Mouse (Mus musculus) testis, adult 2 months (tissue): ENCODE data around the gene Fgf16. TPM values are rescaled to one million over a fixed set of nuclear protein-coding genes. Genes with fewer than 3 reads are reported as not detected.

Experiments used
- H3K27ac ChIP-seq: fragments of 200-500 bp; 2 replicates; pipeline ENCODE4 v1.5.1; 2012; ENCODE audit warnings: low read depth, low read length; ENCODE audit not compliant: control insufficient read depth, insufficient read depth
- H3K27me3 ChIP-seq: fragments of 200-500 bp; 2 replicates; pipeline ENCODE4 v1.6.1; 2012; ENCODE audit warnings: mild to moderate bottlenecking, low read length, moderate library complexity; ENCODE audit not compliant: control insufficient read depth, insufficient read depth
- H3K36me3 ChIP-seq: fragments of 200-500 bp; 2 replicates; pipeline ENCODE4 v1.6.1; 2012; ENCODE audit warnings: mild to moderate bottlenecking, low read length; ENCODE audit not compliant: control insufficient read depth, insufficient read depth
- H3K4me1 ChIP-seq: fragments of 200-500 bp; 2 replicates; pipeline ENCODE4 v1.6.1; 2012; ENCODE audit warnings: low read length; ENCODE audit not compliant: control insufficient read depth, insufficient read depth
- H3K4me3 ChIP-seq: fragments of 200-500 bp; 2 replicates; pipeline ENCODE4 v1.5.1; 2012; ENCODE audit warnings: low read depth, mild to moderate bottlenecking, low read length, moderate library complexity, mixed read lengths; ENCODE audit not compliant: control insufficient read depth
- CTCF ChIP-seq: fragments of 200-500 bp; IDR thresholded peaks from 2 replicates; pipeline ENCODE4 v1.5.1; 2012; ENCODE audit warnings: low read depth, mild to moderate bottlenecking, inconsistent platforms, low read length, moderate library complexity; ENCODE audit not compliant: control insufficient read depth, insufficient read depth, insufficient replicate concordance
- POLR2A ChIP-seq: fragments of 200-500 bp; IDR thresholded peaks from 2 replicates; pipeline ENCODE4 v1.6.1; 2012; ENCODE audit warnings: low read depth, mild to moderate bottlenecking, inconsistent platforms, low read length, moderate library complexity; ENCODE audit not compliant: control insufficient read depth
- polyA plus RNA-seq: library from polyadenylated mRNA; depleted of rRNA; stranded (reverse); fragments of >200 nt; gene quantifications from 2 replicates; pipeline ENCODE4 v1.2.3, GENCODE M21; 2012; rRNA removed

The Fgf16 gene
- not detected in 2 replicates for polyA plus RNA-seq

DNA sequence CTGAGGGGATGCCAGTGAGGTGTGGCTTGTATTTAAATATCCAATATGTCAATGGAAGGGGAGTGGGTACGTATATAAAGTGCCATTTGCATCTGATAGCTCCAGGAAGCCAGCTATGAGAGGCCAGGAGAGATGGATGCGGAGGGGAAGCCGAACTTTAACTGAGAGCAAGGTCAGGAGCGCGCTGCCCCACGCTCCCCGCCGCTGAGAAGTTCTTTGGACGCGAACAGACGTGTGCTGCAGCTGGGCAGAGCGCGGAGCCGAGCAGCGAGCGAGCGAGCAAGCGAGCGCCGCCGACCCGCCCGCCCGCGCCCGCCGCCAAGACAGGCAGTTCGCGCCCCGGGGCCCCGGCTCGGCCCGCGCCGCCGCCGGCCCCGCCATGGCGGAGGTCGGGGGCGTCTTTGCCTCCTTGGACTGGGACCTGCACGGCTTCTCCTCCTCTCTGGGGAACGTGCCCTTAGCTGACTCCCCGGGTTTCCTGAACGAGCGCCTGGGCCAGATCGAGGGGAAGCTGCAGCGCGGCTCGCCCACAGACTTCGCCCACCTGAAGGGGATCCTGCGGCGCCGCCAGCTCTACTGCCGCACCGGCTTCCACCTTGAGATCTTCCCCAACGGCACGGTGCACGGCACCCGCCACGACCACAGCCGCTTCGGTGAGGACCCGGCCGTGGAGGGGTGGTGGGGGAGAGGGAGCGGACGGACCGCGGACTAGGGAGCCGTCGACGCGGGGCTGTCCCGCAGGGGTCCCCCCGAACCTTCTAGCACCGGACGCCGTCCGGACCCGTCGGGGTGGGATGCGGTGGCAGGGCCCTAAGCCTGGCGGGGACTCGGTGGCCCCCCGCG, at the start of gene Fgf16:
TSS of gene Fgf16 (plus strand) at position 118 of the 843 bp plus-strand sequence.
- Histone ChIP-seq H3K27me3 (no peaks in the 10 kb centered on the region), H3K36me3 (no peaks in the 10 kb centered on the region), H3K27ac (no peak within 1 kb of the TSS), H3K4me1 (peaks cover 9% of the 10 kb centered on the region), H3K4me3 (peak within 1 kb of the TSS; percentile 45)
- TF ChIP-seq POLR2A: no peak

DNA sequence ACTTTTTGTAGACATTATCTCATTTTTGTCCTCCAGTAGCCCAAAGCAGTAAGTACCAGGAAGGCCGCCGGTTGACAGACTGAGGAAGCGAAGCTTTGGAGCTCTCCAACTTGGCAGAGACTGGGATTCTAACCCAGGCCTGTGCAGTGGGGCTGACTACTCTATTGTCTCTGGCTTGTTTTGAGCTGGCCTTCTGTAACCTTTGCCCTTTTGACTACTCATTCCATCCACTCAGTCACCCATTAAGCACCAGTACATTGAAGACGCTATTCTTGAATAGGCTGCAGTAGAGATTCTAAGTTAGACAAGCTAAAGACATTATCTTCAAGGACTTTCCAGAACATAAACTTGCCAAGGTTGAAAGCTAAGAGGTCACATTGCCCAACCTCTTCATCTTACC, 49.3 kb upstream of the Fgf16 start:
- H3K4me1 ChIP-seq: no peaks in the 10 kb centered on the region
- no peaks in the 10 kb centered on the region for H3K27me3 ChIP-seq
- H3K27ac ChIP-seq: no peak overlapping the region
- H3K36me3 ChIP-seq: no peaks in the 10 kb centered on the region
- no peak overlapping the region for H3K4me3 ChIP-seq
- TF ChIP-seq CTCF (no peak), POLR2A (no peak)

- no peaks in the 10 kb centered on the region for H3K27me3 ChIP-seq
- no peak for TF ChIP-seq CTCF
- no peak for TF ChIP-seq POLR2A
These were observed 48.2 kb upstream of the Fgf16 start for GRCm38 (mm10) chrX:105715789-105716321.

GRCm38 (mm10) chrX:105718388-105718787, 45.7 kb upstream of the Fgf16 start:
- Histone ChIP-seq H3K27ac (no peak overlapping the region), H3K27me3 (no peaks in the 10 kb centered on the region), H3K4me3 (no peak overlapping the region), H3K36me3 (no peaks in the 10 kb centered on the region), H3K4me1 (no peaks in the 10 kb centered on the region)
- TF ChIP-seq POLR2A (no peak), CTCF (no peak)

More at GRCm38 (mm10) chrX:105715789-105716321, 48.2 kb upstream of the Fgf16 start:
- Histone ChIP-seq H3K4me3 (no peak overlapping the region), H3K27ac (no peak overlapping the region), H3K36me3 (no peaks in the 10 kb centered on the region), H3K4me1 (no peaks in the 10 kb centered on the region)

- Histone ChIP-seq H3K27me3 (no peaks in the 10 kb centered on the region), H3K36me3 (no peaks in the 10 kb centered on the region), H3K4me1 (no peaks in the 10 kb centered on the region), H3K4me3 (no peak overlapping the region), H3K27ac (no peak overlapping the region)
- no peak for TF ChIP-seq CTCF
- no peak for TF ChIP-seq POLR2A
These were observed 45.1 kb upstream of the Fgf16 start for GRCm38 (mm10) chrX:105718943-105719342.

GRCm38 (mm10) chrX:105724174-105724573, 39.9 kb upstream of the Fgf16 start:
- no peaks in the 10 kb centered on the region for H3K4me1 ChIP-seq
- no peak for TF ChIP-seq CTCF
- TF ChIP-seq POLR2A: no peak
- H3K27ac ChIP-seq: no peak overlapping the region
- H3K36me3 ChIP-seq: no peaks in the 10 kb centered on the region
- no peaks in the 10 kb centered on the region for H3K27me3 ChIP-seq
- H3K4me3 ChIP-seq: no peak overlapping the region

DNA sequence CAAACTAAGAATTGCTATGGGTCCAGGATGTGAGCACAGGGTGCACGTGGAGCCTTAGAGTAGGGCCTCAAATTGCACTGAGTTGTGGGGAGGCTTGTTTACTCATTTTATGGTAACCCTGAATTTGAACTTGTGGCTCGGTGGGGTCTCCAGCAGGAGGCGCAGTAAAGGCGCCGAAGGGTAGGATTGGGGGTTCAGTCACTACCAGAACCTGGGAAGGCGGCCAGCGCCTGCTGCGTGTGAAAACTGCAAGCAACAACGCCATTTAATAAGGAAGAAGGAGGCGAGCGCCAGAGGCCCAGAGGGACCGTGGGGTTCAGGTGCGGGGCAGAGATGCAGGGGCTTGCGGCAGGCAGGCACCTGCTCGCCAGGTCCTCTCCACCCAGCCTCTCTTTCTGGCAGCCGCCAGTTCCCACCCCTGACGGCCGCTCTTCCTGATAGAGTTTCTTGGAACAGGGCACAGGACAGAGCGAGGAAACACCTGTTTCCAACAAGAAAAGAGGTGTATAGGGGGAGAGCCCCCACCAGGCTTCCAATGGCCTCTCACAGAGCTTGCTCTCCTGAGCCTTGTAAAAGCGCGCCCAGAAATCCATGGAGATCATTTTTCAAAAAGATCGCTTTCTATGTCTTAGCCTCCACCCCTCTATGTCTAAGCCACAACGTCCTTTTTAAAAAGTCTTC, 1.1 kb upstream of the Fgf16 start:
- Histone ChIP-seq H3K36me3 (no peaks in the 10 kb centered on the region), H3K4me1 (peaks cover 9% of the 10 kb centered on the region), H3K4me3 (no peak overlapping the region), H3K27me3 (no peaks in the 10 kb centered on the region), H3K27ac (no peak overlapping the region)
- TF ChIP-seq POLR2A: no peak
